Mouse (Mus musculus): ENCODE data around the gene Tbc1d20. TPM values are rescaled to one million over a fixed set of nuclear protein-coding genes. Genes with fewer than 3 reads are reported as not detected.
"Not testable (repeated sequence)": the region's sequence is repeated elsewhere in the genome, so short reads cannot be mapped to it uniquely, and the experiment has no call there.

Tbc1d20 gene
- polyA plus RNA-seq (2012; rRNA removed): 41.4 and 44.7 TPM in 2 replicates

GRCm38 (mm10) chr2:152293727-152294475 is at the start of gene Tbc1d20:
Gene Tbc1d20, plus strand, starts transcription at chr2:152293828.
- Histone ChIP-seq H3K4me3 (ENCODE audit: insufficient read depth, low read length) (peak within 1 kb of the TSS; percentile 93), H3K27ac (ENCODE audit: insufficient read depth, low read length) (peak within 1 kb of the TSS; percentile 69), H3K4me1 (ENCODE audit: control insufficient read depth, insufficient read depth, low read length) (peaks cover 4% of the 10 kb centered on the region; the same call in 1 of the 2 replicates)
- TF ChIP-seq CTCF (IDR thresholded peaks at IDR 0.05; ENCODE audit: extremely low read depth, insufficient read depth, low read length) (no peak), POLR2A (IDR thresholded peaks at IDR 0.05; ENCODE audit: extremely low read depth, insufficient read depth, low read length) (peak; percentile 72)

GRCm38 (mm10) chr2:152247213-152247612 is 46.4 kb upstream of the Tbc1d20 start:
- TF ChIP-seq POLR2A (IDR thresholded peaks at IDR 0.05; ENCODE audit: extremely low read depth, insufficient read depth, low read length): no peak
- TF ChIP-seq CTCF (IDR thresholded peaks at IDR 0.05; ENCODE audit: extremely low read depth, insufficient read depth, low read length): no peak
- H3K4me1 ChIP-seq (ENCODE audit: control insufficient read depth, insufficient read depth, low read length): no peaks in the 10 kb centered on the region; the same call in 1 of the 2 replicates
- no peak overlapping the region for H3K27ac ChIP-seq (ENCODE audit: insufficient read depth, low read length)
- H3K4me3 ChIP-seq (ENCODE audit: insufficient read depth, low read length): no peak overlapping the region

GRCm38 (mm10) chr2:152250511-152250910 is 43.1 kb upstream of the Tbc1d20 start:
- TF ChIP-seq POLR2A (IDR thresholded peaks at IDR 0.05; ENCODE audit: extremely low read depth, insufficient read depth, low read length): no peak
- no peak for TF ChIP-seq CTCF (IDR thresholded peaks at IDR 0.05; ENCODE audit: extremely low read depth, insufficient read depth, low read length)
- Histone ChIP-seq H3K27ac (ENCODE audit: insufficient read depth, low read length) (no peak overlapping the region), H3K4me3 (ENCODE audit: insufficient read depth, low read length) (no peak overlapping the region), H3K4me1 (ENCODE audit: control insufficient read depth, insufficient read depth, low read length) (no peaks in the 10 kb centered on the region)

GRCm38 (mm10) chr2:152259739-152260138 is 33.9 kb upstream of the Tbc1d20 start:
- TF ChIP-seq POLR2A (IDR thresholded peaks at IDR 0.05; ENCODE audit: extremely low read depth, insufficient read depth, low read length) (no peak), CTCF (IDR thresholded peaks at IDR 0.05; ENCODE audit: extremely low read depth, insufficient read depth, low read length) (no peak)
- Histone ChIP-seq H3K27ac (ENCODE audit: insufficient read depth, low read length) (no peak overlapping the region), H3K4me1 (ENCODE audit: control insufficient read depth, insufficient read depth, low read length) (no peaks in the 10 kb centered on the region), H3K4me3 (ENCODE audit: insufficient read depth, low read length) (no peak overlapping the region)

GRCm38 (mm10) chr2:152273639-152274038 is 20.0 kb upstream of the Tbc1d20 start:
- Histone ChIP-seq H3K4me3 (ENCODE audit: insufficient read depth, low read length) (no peak overlapping the region), H3K4me1 (ENCODE audit: control insufficient read depth, insufficient read depth, low read length) (no peaks in the 10 kb centered on the region), H3K27ac (ENCODE audit: insufficient read depth, low read length) (no peak overlapping the region)
- TF ChIP-seq POLR2A (IDR thresholded peaks at IDR 0.05; ENCODE audit: extremely low read depth, insufficient read depth, low read length) (no peak), CTCF (IDR thresholded peaks at IDR 0.05; ENCODE audit: extremely low read depth, insufficient read depth, low read length) (no peak)

GRCm38 (mm10) chr2:152281407-152281806 is 12.2 kb upstream of the Tbc1d20 start:
- no peak overlapping the region for H3K27ac ChIP-seq (ENCODE audit: insufficient read depth, low read length)
- H3K4me1 ChIP-seq (ENCODE audit: control insufficient read depth, insufficient read depth, low read length): no peaks in the 10 kb centered on the region
- H3K4me3 ChIP-seq (ENCODE audit: insufficient read depth, low read length): no peak overlapping the region
- TF ChIP-seq POLR2A (IDR thresholded peaks at IDR 0.05; ENCODE audit: extremely low read depth, insufficient read depth, low read length) (no peak), CTCF (IDR thresholded peaks at IDR 0.05; ENCODE audit: extremely low read depth, insufficient read depth, low read length) (no peak)

GRCm38 (mm10) chr2:152287560-152287959 is 6.1 kb upstream of the Tbc1d20 start:
- Histone ChIP-seq H3K4me1 (ENCODE audit: control insufficient read depth, insufficient read depth, low read length) (no peaks in the 10 kb centered on the region), H3K4me3 (ENCODE audit: insufficient read depth, low read length) (no peak overlapping the region), H3K27ac (ENCODE audit: insufficient read depth, low read length) (no peak overlapping the region)
- TF ChIP-seq POLR2A (IDR thresholded peaks at IDR 0.05; ENCODE audit: extremely low read depth, insufficient read depth, low read length) (no peak), CTCF (IDR thresholded peaks at IDR 0.05; ENCODE audit: extremely low read depth, insufficient read depth, low read length) (no peak)

GRCm38 (mm10) chr2:152288046-152288445 is 5.6 kb upstream of the Tbc1d20 start:
- H3K4me3 ChIP-seq (ENCODE audit: insufficient read depth, low read length): no peak overlapping the region
- no peak for TF ChIP-seq POLR2A (IDR thresholded peaks at IDR 0.05; ENCODE audit: extremely low read depth, insufficient read depth, low read length)
- TF ChIP-seq CTCF (IDR thresholded peaks at IDR 0.05; ENCODE audit: extremely low read depth, insufficient read depth, low read length): no peak
- H3K4me1 ChIP-seq (ENCODE audit: control insufficient read depth, insufficient read depth, low read length): no peaks in the 10 kb centered on the region
- H3K27ac ChIP-seq (ENCODE audit: insufficient read depth, low read length): no peak overlapping the region

GRCm38 (mm10) chr2:152289623-152290022 is 4.0 kb upstream of the Tbc1d20 start:
- H3K27ac ChIP-seq (ENCODE audit: insufficient read depth, low read length); H3K4me1 ChIP-seq (ENCODE audit: control insufficient read depth, insufficient read depth, low read length); H3K4me3 ChIP-seq (ENCODE audit: insufficient read depth, low read length): not testable (repeated sequence)

GRCm38 (mm10) chr2:152292475-152292874 is 1.2 kb upstream of the Tbc1d20 start:
- H3K27ac ChIP-seq (ENCODE audit: insufficient read depth, low read length): no peak overlapping the region
- H3K4me1 ChIP-seq (ENCODE audit: control insufficient read depth, insufficient read depth, low read length): peaks cover 4% of the 10 kb centered on the region; the same call in 1 of the 2 replicates
- H3K4me3 ChIP-seq (ENCODE audit: insufficient read depth, low read length): no peak overlapping the region
- TF ChIP-seq POLR2A (IDR thresholded peaks at IDR 0.05; ENCODE audit: extremely low read depth, insufficient read depth, low read length): no peak
- TF ChIP-seq CTCF (IDR thresholded peaks at IDR 0.05; ENCODE audit: extremely low read depth, insufficient read depth, low read length): no peak
